In the genomic region with DNA sequence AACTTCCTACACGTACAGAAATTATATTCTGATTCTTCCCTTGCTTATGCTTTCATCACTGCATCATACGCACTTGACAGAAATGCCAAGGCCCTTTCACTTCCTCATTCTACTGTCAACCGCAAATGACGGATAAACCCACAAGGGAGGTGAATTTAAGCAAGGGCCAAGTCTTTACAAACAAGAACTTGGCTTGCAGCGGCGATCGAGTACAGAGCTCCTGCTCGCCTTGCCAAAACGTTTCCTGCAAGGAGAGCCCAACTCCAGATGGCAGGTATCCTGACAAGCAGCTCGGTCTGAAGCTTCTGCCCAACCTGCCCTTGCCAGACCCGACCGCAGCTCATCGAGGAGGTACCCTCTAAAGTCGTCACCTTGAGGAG, we compare ENCODE assay signal across 8 mouse cellular contexts. TPM values are rescaled to one million over a fixed set of nuclear protein-coding genes. Genes with fewer than 3 reads are reported as not detected.
DNase-seq lines count a peak whose midpoint lies in the region; ATAC-seq and TF ChIP-seq lines count a peak whose summit lies in the region.

No protein-coding gene starts in this region.

- H3K27ac ChIP-seq in kidney, embryonic 14.5 days (ENCODE audit: low read depth, low read length) = peak overlapping the region; percentile 95
- peak overlapping the region; percentile 99 for H3K27ac ChIP-seq in bone marrow, adult 2 months (ENCODE audit: control insufficient read depth, insufficient read depth, low read depth, low read length, poor library complexity)
- H3K27ac ChIP-seq in heart, embryonic 15.5 days = peak overlapping the region; percentile 99
- peak overlapping the region; percentile 100 for H3K27ac ChIP-seq in lung, embryonic 15.5 days

- H3K27me3 ChIP-seq in kidney, embryonic 14.5 days (ENCODE audit: control insufficient read depth, insufficient read depth, low read length) = no peaks in the 10 kb centered on the region
- no peaks in the 10 kb centered on the region for H3K27me3 ChIP-seq in heart, embryonic 15.5 days
- no peaks in the 10 kb centered on the region for H3K27me3 ChIP-seq in lung, embryonic 15.5 days
- no peaks in the 10 kb centered on the region for H3K27me3 ChIP-seq in splenic B cell, adult 2 months (ENCODE audit: control insufficient read depth, insufficient read depth, low read length, poor library complexity, severe bottlenecking)

- 0% methylated on average over 14 of the region's 14 CpGs for WGBS in kidney, embryonic 14.5 days
- under 1% methylated on average over 14 of the region's 14 CpGs for WGBS in bone marrow, adult 2 months
- WGBS in heart, embryonic 15.5 days = under 1% methylated on average over 14 of the region's 14 CpGs
- 0% methylated on average over 14 of the region's 14 CpGs for WGBS in lung, embryonic 15.5 days

- DNase-seq in kidney, postnatal 25 days = no peak
- peak; percentile 95 for DNase-seq in splenic B cell, adult 2 months (ENCODE audit: low read depth, low spot score)
- DNase-seq in cerebellum, postnatal 25 days = no peak
- no peak for DNase-seq in cerebellum, postnatal 36 days

- H3K4me3 ChIP-seq in kidney, embryonic 14.5 days (ENCODE audit: low read length) = peak overlapping the region; percentile 71
- H3K4me3 ChIP-seq in bone marrow, adult 2 months (replicated peaks; ENCODE audit: control insufficient read depth, low read depth, low read length) = peak overlapping the region; percentile 99
- H3K4me3 ChIP-seq in heart, embryonic 15.5 days = peak overlapping the region; percentile 74
- H3K4me3 ChIP-seq in lung, embryonic 15.5 days = peak overlapping the region; percentile 80

- TF ChIP-seq CTCF in bone marrow, adult 2 months (IDR thresholded peaks at IDR 0.05; ENCODE audit: control insufficient read depth, insufficient read depth, low read length) = no peak

- peak overlapping the region; percentile 69 for H3K4me2 ChIP-seq in kidney, embryonic 14.5 days (replicated peaks; ENCODE audit: low read depth, low read length)
- H3K4me2 ChIP-seq in heart, embryonic 15.5 days = peak overlapping the region; percentile 65
- peak overlapping the region; percentile 52 for H3K4me2 ChIP-seq in lung, embryonic 15.5 days

- no peak for ATAC-seq in kidney, embryonic 14.5 days (ENCODE audit: low FRiP score, low TSS enrichment)
- no peak for ATAC-seq in heart, embryonic 15.5 days (replicated peaks; ENCODE audit: insufficient number of reproducible peaks, insufficient read depth, low FRiP score, low read depth)
- no peak; the same call in 1 of the 2 replicates for ATAC-seq in lung, embryonic 15.5 days (ENCODE audit: borderline replicate concordance, extremely low read depth, low FRiP score, low TSS enrichment)

- TF ChIP-seq POLR2A in bone marrow, adult 2 months (IDR thresholded peaks at IDR 0.05; ENCODE audit: borderline replicate concordance, control insufficient read depth, low read depth, low read length) = no peak

- peak overlapping the region; percentile 80 for H3K9ac ChIP-seq in kidney, embryonic 14.5 days (ENCODE audit: low read depth, low read length)
- H3K9ac ChIP-seq in heart, embryonic 15.5 days = peak overlapping the region; percentile 74
- H3K9ac ChIP-seq in lung, embryonic 15.5 days = peak overlapping the region; percentile 72

- peaks cover 6% of the 10 kb centered on the region for H3K36me3 ChIP-seq in kidney, embryonic 14.5 days (ENCODE audit: control insufficient read depth, insufficient read depth, low read length)
- peaks cover 2% of the 10 kb centered on the region for H3K36me3 ChIP-seq in heart, embryonic 15.5 days
- peaks cover 3% of the 10 kb centered on the region for H3K36me3 ChIP-seq in lung, embryonic 15.5 days
- peaks cover 2% of the 10 kb centered on the region; the same call in 1 of the 2 replicates for H3K36me3 ChIP-seq in splenic B cell, adult 2 months (ENCODE audit: control insufficient read depth, insufficient read depth, low read length, poor library complexity, severe bottlenecking)

- peaks cover 15% of the 10 kb centered on the region for H3K4me1 ChIP-seq in kidney, embryonic 14.5 days (ENCODE audit: control insufficient read depth, insufficient read depth, low read length)
- H3K4me1 ChIP-seq in bone marrow, adult 2 months (ENCODE audit: control insufficient read depth, insufficient read depth, low read length) = peaks cover 6% of the 10 kb centered on the region; the same call in 1 of the 2 replicates
- peaks cover 30% of the 10 kb centered on the region for H3K4me1 ChIP-seq in heart, embryonic 15.5 days (replicated peaks)
- peaks cover 19% of the 10 kb centered on the region for H3K4me1 ChIP-seq in lung, embryonic 15.5 days

- H3K9me3 ChIP-seq in kidney, embryonic 14.5 days (ENCODE audit: control insufficient read depth, low read length) = no peaks in the 10 kb centered on the region
- H3K9me3 ChIP-seq in heart, embryonic 15.5 days (replicated peaks) = no peaks in the 10 kb centered on the region
- no peaks in the 10 kb centered on the region for H3K9me3 ChIP-seq in lung, embryonic 15.5 days

RNA-seq across cellular contexts. Expression of a gene that starts 0.6 kb away (rescaled TPM):
- 49.9 and 56.9 TPM in 2 replicates for polyA plus RNA-seq in kidney, embryonic 14.5 days (2014; fragmentation: Nextera tagmentation; extraction: Ambion mirVana)
- polyA plus RNA-seq in bone marrow, adult 2 months (2011; ENCODE audit: insufficient read depth, insufficient read length, low replicate concordance, missing spikeins) = 31.4 and 41.3 TPM in 2 replicates
- polyA plus RNA-seq in heart, embryonic 15.5 days (2015; fragmentation: Nextera tagmentation; extraction: Ambion mirVana) = 57.7 and 63.1 TPM in 2 replicates
- polyA plus RNA-seq in lung, embryonic 15.5 days (2015; fragmentation: Nextera tagmentation; extraction: Ambion mirVana) = 66.8 and 72.6 TPM in 2 replicates

RNA-seq across cellular contexts. Expression of a gene that starts 25.0 kb away (rescaled TPM):
- polyA plus RNA-seq in kidney, embryonic 14.5 days (2014; fragmentation: Nextera tagmentation; extraction: Ambion mirVana) = not detected in 2 replicates
- not detected in 2 replicates for polyA plus RNA-seq in bone marrow, adult 2 months (2011; ENCODE audit: insufficient read depth, insufficient read length, low replicate concordance, missing spikeins)
- not detected in 2 replicates for polyA plus RNA-seq in heart, embryonic 15.5 days (2015; fragmentation: Nextera tagmentation; extraction: Ambion mirVana)
- polyA plus RNA-seq in lung, embryonic 15.5 days (2015; fragmentation: Nextera tagmentation; extraction: Ambion mirVana) = not detected in 2 replicates
